Mouse (Mus musculus) gastrocnemius, adult 2 months (tissue): Measurements from ENCODE around the gene Bcat1. TPM values are rescaled to one million over a fixed set of nuclear protein-coding genes. Genes with fewer than 3 reads are reported as not detected.

Source experiments
- DNase-seq: peaks from one replicate; pipeline ENCODE4 v3.0.0; 2022
- H3K27ac ChIP-seq: fragments of 200-600 bp; 2 replicates; pipeline ENCODE4 v1.8.1; 2022; ENCODE audit warnings: mild to moderate bottlenecking
- H3K4me3 ChIP-seq: fragments of 200-600 bp; 2 replicates; pipeline ENCODE4 v1.8.1; 2022; ENCODE audit warnings: mild to moderate bottlenecking, moderate library complexity
- CTCF ChIP-seq: fragments of 200-600 bp; IDR thresholded peaks from 2 replicates; pipeline ENCODE4 v1.8.1; 2022; ENCODE audit warnings: antibody characterized with exemption, mild to moderate bottlenecking, moderate library complexity
- intact Hi-C: fragments of 180-260 bp; cut with DNase I; formaldehyde crosslinking; loops from one replicate; pipeline ENCODE4 v1.15.1; 2025
- total RNA-seq, 2 experiments: library from RNA; stranded (reverse); gene quantifications; 2 replicates each; pipeline ENCODE4 v1.2.3; 2021

Gene Bcat1
- total RNA-seq, 2 experiments from 2014 or later, result 0.64 to 0.66 TPM

GRCm38 (mm10) chr6:145063212-145063868 is 12.6 kb downstream of the Bcat1 start:
- intact Hi-C loops, result no loop called here
- TF ChIP-seq CTCF, result no peak
- no peak overlapping the region for H3K4me3 ChIP-seq
- H3K27ac ChIP-seq, result no peak overlapping the region
- DNase-seq, result no peak

GRCm38 (mm10) chr6:145062763-145063162 is 13.2 kb downstream of the Bcat1 start:
- intact Hi-C loops, result no loop called here
- no peak for DNase-seq

GRCm38 (mm10) chr6:145061361-145061760 is 14.6 kb downstream of the Bcat1 start:
- Histone ChIP-seq H3K4me3 (no peak overlapping the region), H3K27ac (no peak overlapping the region)
- intact Hi-C loops, result no loop called here
- no peak for DNase-seq
- TF ChIP-seq CTCF, result no peak

More at GRCm38 (mm10) chr6:145062763-145063162, 13.2 kb downstream of the Bcat1 start:
- H3K4me3 ChIP-seq, result no peak overlapping the region
- no peak overlapping the region for H3K27ac ChIP-seq
- TF ChIP-seq CTCF, result no peak

DNA sequence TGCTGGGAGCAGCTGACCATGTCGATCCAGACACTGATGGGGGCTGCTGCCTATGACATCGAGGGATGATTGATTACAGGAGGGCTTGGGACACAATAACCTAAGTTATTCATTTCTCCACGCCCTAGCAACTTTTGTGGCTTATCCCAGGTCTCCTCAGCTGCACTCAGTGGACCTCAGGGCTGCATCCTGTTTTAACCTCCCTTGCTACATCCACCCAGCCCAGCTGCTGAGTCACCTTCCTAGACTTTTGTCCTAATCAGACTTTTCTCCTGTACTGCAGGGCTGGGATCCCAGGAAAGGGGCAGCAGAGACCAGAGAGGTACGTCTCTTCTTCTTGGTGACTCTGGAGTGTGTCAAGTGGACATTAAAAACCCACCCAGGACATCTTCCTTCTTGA is 19.9 kb downstream of the Bcat1 start:
- Histone ChIP-seq H3K4me3 (no peak overlapping the region), H3K27ac (no peak overlapping the region)
- DNase-seq, result no peak
- TF ChIP-seq CTCF, result no peak
- intact Hi-C loops, result no loop called here

GRCm38 (mm10) chr6:145055277-145055858 is 20.6 kb downstream of the Bcat1 start:
- no peak for DNase-seq
- no peak for TF ChIP-seq CTCF
- intact Hi-C loops, result no loop called here
- Histone ChIP-seq H3K4me3 (no peak overlapping the region), H3K27ac (no peak overlapping the region)

GRCm38 (mm10) chr6:145052669-145053068 is 23.3 kb downstream of the Bcat1 start:
- no peak for DNase-seq
- H3K4me3 ChIP-seq, result no peak overlapping the region
- intact Hi-C loops, result no loop called here
- no peak for TF ChIP-seq CTCF
- H3K27ac ChIP-seq, result no peak overlapping the region

- H3K4me3 ChIP-seq, result no peak overlapping the region
- no peak for TF ChIP-seq CTCF
- intact Hi-C loops, result no loop called here
- DNase-seq, result no peak
- no peak overlapping the region for H3K27ac ChIP-seq
These were observed 25.1 kb downstream of the Bcat1 start for GRCm38 (mm10) chr6:145050899-145051298.

DNA sequence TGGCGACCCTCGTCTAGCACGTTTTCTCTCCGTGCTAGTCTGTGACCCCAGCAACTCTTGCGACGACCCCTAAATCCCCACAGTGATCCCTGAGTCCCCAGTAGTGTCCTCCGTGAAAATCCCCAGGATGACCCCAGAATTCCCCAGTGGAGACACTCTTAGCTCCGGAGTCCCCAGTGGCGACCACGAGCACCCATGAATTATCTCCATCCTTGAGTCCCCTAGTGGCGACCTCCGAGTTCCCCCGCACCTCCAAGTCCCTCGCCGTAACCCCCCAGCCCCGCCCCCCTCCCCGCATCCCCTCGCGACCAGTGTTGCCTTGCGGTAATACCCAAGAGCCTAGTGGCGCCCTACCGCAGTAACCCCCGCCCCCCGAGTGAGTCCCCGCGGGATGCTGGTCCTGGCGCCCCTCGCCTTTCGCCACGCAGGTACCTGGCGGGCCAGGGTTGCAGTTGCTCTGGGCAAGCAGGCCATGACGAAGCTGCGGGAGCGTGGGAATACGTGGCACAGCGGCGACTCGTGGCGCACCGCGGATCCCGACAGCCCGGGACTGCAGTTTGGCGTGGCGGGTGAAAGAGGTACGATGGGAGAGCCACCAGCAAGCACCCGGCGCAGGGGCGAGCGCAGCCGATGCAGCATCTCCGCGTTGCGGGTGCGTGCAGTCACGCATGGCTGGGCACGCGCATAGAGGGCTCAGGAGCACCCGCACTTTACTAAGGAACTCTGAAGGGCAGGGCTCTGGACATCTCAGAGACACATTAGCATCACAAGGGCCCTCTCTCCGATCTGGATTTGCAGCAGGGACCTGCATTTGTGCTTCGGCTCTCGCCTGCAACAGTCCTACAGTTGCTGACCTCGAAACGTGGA is 27.6 kb downstream of the Bcat1 start:
- DNase-seq, result peak; percentile 21
- no peak for TF ChIP-seq CTCF
- peak overlapping the region; percentile 69 for H3K4me3 ChIP-seq
- no peak overlapping the region for H3K27ac ChIP-seq
- intact Hi-C loops, result no loop called here

GRCm38 (mm10) chr6:145047445-145047857 is 28.5 kb downstream of the Bcat1 start:
- intact Hi-C loops, result no loop called here
- no peak overlapping the region for H3K27ac ChIP-seq
- DNase-seq, result no peak
- TF ChIP-seq CTCF, result no peak
- peak overlapping the region; percentile 69 for H3K4me3 ChIP-seq

DNA sequence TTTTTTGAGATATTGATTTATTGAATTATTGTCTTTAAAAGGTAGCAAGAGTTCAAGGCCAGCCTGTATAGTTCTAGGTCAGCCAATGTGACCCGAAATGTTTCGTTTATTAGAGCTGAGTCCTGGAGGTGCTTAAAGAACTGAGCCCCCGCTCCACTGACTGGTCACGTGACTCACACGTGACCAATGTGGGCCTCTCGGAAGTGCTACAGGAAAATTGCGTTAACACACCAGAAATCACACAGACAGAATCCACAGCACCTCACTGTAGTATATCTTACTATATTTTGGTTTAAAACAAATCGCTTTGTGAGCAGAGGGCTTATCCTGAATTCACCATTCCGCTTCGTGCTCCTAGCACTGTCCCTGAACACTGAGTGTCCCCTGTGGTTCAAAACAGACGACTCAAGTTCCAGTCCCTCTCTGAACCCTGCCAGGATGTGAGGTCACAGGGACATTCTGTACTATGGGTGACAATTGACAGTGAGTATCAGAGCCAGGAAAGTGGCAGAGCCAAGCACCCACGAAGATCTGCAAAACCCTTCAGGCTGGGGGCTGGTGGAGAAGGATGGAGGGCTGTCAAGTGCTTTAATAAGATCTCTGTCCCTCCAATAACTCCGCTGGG is 29.6 kb downstream of the Bcat1 start:
- intact Hi-C loops, result no loop called here
- H3K27ac ChIP-seq, result no peak overlapping the region
- DNase-seq, result no peak
- TF ChIP-seq CTCF, result no peak
- H3K4me3 ChIP-seq, result no peak overlapping the region

- no peak for TF ChIP-seq CTCF
- H3K4me3 ChIP-seq, result no peak overlapping the region
- H3K27ac ChIP-seq, result no peak overlapping the region
- intact Hi-C loops, result no loop called here
- no peak for DNase-seq
These were observed 30.9 kb downstream of the Bcat1 start for GRCm38 (mm10) chr6:145044916-145045574.

DNA sequence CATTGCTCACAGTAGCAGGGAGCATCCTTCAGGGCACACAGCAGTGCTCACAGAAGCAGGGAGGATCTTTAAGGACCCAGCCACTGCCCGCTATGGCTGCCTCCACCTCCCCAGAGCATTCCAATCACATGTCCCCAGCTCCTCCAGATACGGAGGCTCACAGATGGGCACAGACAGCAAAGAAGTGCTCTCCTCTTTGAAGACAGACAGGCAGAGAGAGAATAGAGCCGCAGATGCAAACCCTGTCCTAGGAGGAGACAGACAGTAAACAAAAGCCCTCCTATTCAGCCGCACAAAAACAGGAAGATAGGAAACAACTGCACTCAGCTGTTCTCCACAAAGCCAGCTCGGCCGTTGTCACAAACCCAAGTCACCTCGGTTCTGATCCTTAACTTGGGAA is 35.3 kb downstream of the Bcat1 start:
- no peak for DNase-seq
- intact Hi-C loops, result no loop called here
- peak overlapping the region; percentile 34 for H3K4me3 ChIP-seq
- no peak for TF ChIP-seq CTCF
- no peak overlapping the region for H3K27ac ChIP-seq
